Mouse (Mus musculus) cortical plate, adult 2 months (tissue): ENCODE measurements around the gene Celf2. TPM values are rescaled to one million over a fixed set of nuclear protein-coding genes. Genes with fewer than 3 reads are reported as not detected.

Source experiments
- H3K27ac ChIP-seq: fragments of 200-500 bp; 2 replicates; pipeline ENCODE4 v1.5.1; 2012; ENCODE audit warnings: low read length, control low read depth, inconsistent platforms; ENCODE audit not compliant: insufficient read depth
- H3K4me1 ChIP-seq: fragments of 200-500 bp; 2 replicates; pipeline ENCODE4 v1.6.1; 2011; ENCODE audit warnings: low read length; ENCODE audit not compliant: control insufficient read depth, insufficient read depth
- H3K4me3 ChIP-seq: fragments of 200-500 bp; 2 replicates; pipeline ENCODE4 v1.5.1; 2011; ENCODE audit warnings: mild to moderate bottlenecking, low read length, control low read depth; ENCODE audit not compliant: insufficient read depth
- CTCF ChIP-seq: fragments of 200-500 bp; IDR thresholded peaks from 2 replicates; pipeline ENCODE4 v1.5.1; 2011; ENCODE audit warnings: mild to moderate bottlenecking, control low read depth, low read length; ENCODE audit not compliant: insufficient read depth; ENCODE audit errors: extremely low read depth
- POLR2A ChIP-seq: fragments of 200-500 bp; IDR thresholded peaks from 2 replicates; pipeline ENCODE4 v1.6.1; 2011; ENCODE audit warnings: mild to moderate bottlenecking, low read length, control low read depth; ENCODE audit not compliant: insufficient read depth; ENCODE audit errors: extremely low read depth
- polyA plus RNA-seq: library from polyadenylated mRNA; depleted of rRNA; stranded (reverse); fragments of >200 nt; gene quantifications from 2 replicates; pipeline ENCODE4 v1.2.3, GENCODE M21; 2012

Gene Celf2
- polyA plus RNA-seq, 1 experiment, result 181 TPM

DNA sequence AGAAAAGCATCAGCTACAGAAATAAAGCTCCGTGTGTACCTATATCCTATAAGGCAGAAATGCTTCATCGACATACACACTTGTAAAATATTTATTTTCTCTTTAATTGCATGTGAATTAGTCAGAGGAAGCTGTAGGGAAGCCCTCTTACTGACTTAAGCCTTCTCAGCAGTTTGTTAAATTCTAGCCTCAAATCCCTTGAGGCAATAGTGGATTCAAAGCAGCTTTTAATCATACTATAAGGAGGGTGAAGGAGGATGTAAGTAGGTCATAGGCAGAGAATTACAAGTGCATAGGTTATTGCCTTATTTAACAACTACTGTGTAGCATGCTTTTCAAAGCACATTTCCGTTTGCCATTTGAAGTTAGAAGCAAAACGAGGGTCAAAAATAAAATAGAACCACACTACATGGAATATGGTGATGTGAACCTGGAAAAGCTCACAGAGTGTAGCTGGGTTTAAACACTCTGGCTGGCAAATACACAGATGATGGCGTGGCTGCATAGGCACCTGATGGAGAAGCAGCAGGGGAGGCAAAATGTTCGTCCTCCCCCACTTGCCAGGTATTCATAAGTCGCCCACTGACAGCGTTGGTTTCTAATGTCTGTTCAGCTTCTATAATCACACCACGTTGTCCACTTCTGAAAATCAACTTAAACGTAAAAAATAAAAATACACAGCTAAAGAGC, 635.0 kb downstream of the Celf2 start:
- Histone ChIP-seq H3K27ac (peak overlapping the region; percentile 33), H3K4me1 (peaks cover 4% of the 10 kb centered on the region; the same call in 1 of the 2 replicates), H3K4me3 (peak overlapping the region; percentile 26; the same call in 1 of the 2 replicates)
- TF ChIP-seq CTCF (no peak), POLR2A (no peak)

DNA sequence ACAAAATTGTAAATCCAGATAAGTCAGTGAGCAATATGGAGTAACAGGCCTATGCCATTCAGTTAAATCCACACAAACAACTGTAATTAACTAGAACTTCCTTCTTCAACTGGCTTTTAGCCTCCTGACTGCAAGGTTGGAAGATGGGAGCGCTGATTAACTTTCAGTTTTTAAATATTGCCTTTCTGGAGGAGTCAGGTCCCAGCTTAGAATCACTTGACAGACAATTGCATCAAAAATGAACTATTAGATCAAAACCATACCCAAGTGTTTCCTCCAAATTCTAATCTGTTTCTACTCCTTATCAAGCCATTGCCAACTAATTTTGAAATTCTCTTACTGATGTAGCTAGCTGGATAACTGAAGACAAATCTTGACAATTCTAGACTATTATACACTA, 635.7 kb downstream of the Celf2 start:
- Histone ChIP-seq H3K4me1 (peaks cover 4% of the 10 kb centered on the region; the same call in 1 of the 2 replicates), H3K4me3 (peak overlapping the region; percentile 26; the same call in 1 of the 2 replicates)
- TF ChIP-seq POLR2A, result no peak
- no peak for TF ChIP-seq CTCF

DNA sequence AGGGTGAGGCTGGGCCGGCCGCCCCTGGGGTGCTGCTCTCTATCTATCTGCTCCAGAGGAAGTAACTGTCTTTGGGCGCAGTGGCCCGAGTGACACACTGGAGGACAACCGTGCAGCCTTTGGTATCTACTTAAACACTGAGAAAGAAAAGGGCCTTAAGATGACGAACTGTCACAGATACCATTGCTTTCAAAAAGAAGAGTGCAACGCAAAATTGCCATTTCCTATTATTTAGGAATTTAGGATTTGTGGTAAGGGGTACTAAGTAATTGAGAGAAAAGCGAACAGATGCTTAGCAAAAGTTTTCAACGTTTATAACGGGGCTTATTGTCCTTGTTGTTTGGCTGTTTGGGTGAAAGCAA, 636.5 kb downstream of the Celf2 start:
- Histone ChIP-seq H3K4me3 (peak overlapping the region; percentile 69), H3K4me1 (peaks cover 4% of the 10 kb centered on the region; the same call in 1 of the 2 replicates), H3K27ac (peak overlapping the region; percentile 99)
- TF ChIP-seq CTCF (no peak), POLR2A (no peak)

More for the DNA sequence above, 635.7 kb downstream of the Celf2 start:
- H3K27ac ChIP-seq, result no peak overlapping the region

DNA sequence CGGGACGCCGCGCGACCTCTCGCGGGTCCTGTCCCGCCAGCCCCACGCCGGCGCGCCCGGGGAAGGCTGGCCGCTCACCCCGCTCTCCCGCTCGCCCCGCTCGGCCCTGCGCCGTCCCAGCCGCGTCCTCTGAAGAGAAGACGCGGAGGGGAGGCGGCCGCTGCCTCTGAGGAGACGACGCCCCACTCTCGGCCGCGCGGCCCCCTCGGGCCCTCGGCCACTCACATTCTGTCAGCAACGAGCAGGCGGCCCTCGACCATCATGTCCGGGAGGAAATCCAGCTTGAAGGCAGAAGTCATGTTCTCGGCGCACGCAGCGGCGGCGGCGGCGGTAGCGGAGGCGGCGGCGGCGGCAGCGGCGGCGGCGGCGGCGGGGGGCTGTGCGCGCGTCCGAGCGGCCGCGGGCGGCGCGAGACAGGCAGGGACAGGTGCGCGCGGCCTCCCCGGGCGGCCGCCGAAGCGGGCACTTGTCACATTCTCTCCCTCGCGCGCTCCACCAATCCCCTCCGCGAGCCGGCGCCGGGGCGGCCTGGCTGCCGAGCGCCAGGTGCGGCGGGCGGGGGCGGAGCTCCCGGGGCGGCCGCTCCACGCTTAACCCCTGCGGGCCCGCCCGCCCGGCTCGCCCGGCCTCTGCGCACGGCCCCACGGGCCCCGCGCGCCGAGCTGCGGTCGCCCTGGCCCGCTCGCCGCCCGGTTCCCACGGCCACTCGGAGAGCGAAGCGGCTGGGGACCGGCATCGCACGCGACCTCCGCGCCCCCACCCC, 637.1 kb downstream of the Celf2 start:
- Histone ChIP-seq H3K4me3 (peak overlapping the region; percentile 69), H3K27ac (peak overlapping the region; percentile 100), H3K4me1 (peaks cover 5% of the 10 kb centered on the region; the same call in 1 of the 2 replicates)
- TF ChIP-seq CTCF (no peak), POLR2A (no peak)

DNA sequence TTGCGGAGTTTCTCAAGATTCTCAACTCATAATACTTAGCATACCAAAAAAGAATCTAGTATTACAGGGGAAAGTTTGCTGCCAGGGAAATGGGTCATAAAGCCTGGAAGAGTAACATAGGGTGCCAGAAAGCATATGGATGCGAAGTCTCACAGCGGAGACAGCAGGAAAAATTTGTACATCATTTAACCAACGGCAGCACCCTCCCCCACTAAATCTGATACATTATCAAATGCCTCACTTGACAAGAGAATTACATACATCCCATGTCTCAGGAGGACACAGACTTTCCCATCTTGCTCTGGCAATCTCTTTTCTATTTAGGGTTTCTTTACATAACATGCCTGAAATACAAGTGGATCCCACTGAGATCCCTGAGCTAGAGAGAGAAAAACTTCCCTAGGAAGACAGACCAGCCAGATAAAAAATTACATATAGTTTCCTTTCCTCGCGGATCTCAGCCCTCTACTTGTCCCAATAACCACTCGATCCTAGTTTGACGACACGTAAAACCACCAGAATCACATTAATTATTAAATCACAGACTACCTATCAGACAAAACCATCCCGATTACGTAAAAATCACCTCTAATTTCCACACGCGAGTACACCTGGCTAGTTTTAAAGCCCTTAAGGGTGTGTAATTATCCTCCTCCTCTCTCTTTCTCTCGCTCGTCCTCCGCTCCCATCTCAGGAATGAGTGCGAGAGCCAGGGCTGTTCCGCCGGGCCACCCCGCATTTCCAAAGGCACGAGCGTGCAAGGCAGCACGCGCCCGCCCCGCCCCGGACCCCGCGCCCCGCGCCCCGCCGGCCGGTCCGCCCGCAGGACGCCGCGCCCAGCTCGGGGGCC, 637.9 kb downstream of the Celf2 start:
- peak overlapping the region; percentile 69 for H3K4me3 ChIP-seq
- TF ChIP-seq POLR2A (peak; percentile 32; the same call in 1 of the 2 replicates), CTCF (no peak)
- peaks cover 5% of the 10 kb centered on the region; the same call in 1 of the 2 replicates for H3K4me1 ChIP-seq
- peak overlapping the region; percentile 100 for H3K27ac ChIP-seq

DNA sequence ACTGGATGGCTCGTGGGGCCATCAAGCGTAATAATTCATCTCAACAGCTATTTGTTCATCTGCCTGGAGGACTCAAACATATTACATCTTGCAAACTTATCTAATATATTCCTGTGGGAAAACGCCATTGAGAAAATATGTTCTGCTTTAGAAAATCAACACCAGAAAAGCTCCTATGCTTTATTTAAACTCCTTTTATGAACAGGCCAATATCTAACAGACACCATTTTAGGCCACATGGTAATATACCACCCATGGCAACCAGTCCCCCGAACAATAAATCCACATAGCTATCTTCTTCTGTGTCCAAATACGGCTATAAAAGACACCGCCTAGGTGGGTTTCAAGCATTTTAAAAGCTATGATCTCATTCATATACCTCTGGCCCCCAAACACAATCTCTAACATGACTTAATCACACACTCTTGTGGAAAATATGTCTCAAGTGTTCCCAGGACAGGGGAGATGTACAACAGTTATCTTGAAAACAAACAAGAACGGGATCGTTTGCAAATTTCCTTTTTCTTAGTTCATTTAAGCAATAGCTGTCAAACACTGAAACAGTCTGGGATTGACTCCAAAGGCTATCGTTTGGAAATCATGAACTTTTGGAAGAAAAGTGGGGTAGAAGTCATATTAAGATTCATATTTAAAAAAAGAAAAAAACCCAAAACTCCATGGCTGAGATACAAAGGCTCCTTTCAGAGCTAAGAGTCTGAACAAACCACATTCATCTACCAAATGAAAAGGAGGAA, 639.2 kb downstream of the Celf2 start:
- TF ChIP-seq CTCF (no peak), POLR2A (no peak)
- peaks cover 6% of the 10 kb centered on the region for H3K4me1 ChIP-seq
- peak overlapping the region; percentile 69; the same call in 1 of the 2 replicates for H3K4me3 ChIP-seq
- H3K27ac ChIP-seq, result no peak overlapping the region

DNA sequence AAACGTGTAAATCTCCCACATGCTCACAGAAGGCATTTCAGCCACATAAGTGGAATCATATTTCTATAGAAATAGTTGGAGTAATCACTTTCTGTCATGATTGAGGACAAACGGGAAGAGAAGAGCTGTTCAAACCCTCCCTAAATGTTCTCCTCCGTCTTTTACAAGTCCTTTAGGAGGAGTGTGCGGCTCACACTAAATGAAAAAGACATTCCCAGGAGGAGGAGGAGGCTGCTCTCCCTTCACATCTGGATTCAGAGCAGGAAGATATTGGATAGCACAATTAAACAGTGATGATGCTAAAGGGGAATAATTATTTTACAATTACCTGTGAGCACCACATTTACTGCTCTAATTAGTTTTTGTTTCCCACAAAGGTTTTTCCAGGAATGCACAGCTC, 642.1 kb downstream of the Celf2 start:
- H3K27ac ChIP-seq, result no peak overlapping the region
- TF ChIP-seq CTCF (no peak), POLR2A (no peak)
- H3K4me1 ChIP-seq, result peaks cover 7% of the 10 kb centered on the region
- H3K4me3 ChIP-seq, result peak overlapping the region; percentile 18; the same call in 1 of the 2 replicates

DNA sequence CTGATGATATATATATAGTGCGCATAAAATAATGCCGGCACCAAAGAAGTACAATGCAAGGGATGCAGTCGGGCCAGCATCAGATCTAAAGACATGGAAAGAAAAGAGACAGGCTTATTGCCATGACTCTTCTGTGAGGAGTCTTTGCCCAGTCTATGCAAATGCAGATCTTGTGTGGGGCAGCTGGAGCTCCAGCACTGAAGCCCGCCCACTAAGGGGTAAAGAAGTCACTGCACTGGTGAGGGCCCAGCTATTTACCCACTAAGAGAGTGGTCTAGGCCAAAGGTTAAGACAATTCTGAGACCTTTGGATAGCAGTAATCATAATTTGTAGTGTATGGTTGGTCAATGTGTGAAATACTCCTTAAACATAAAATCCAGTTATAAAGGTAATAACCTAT, 643.6 kb downstream of the Celf2 start:
- H3K27ac ChIP-seq, result no peak overlapping the region
- H3K4me1 ChIP-seq, result peaks cover 9% of the 10 kb centered on the region
- H3K4me3 ChIP-seq, result no peak overlapping the region
- no peak for TF ChIP-seq POLR2A
- TF ChIP-seq CTCF, result no peak

DNA sequence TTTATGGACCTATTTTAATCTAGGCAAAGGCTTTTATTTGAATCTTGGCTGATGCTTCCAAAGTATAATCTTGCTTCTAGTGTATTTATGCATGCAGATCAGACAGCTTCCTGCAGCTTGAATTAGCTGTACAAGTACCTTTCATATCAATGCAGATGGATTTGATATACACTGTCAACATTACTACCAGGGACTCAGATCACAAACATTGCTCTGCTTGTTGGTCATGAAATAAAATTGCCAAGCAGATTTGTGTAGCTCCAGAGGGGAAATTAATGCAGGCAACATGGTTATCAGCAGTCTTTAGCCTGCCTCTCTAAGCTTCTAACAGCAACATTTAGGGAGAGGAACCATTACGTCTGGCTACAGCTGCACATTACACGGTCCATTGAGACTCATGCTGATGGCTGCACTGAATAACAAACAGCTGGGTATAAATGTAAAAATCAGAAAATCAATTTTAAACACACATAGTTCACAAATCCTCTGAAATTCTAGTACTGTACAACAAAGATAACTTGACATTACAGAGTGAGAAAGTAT, 659.2 kb downstream of the Celf2 start:
- Histone ChIP-seq H3K27ac (no peak overlapping the region), H3K4me1 (peaks cover 2% of the 10 kb centered on the region), H3K4me3 (no peak overlapping the region)
- TF ChIP-seq POLR2A (no peak), CTCF (no peak)
